Comparison of ENCODE assay signal across 10 mouse cellular contexts in genomic region chr5:74252672-74253286, GRCm38 (mm10). TPM values are rescaled to one million over a fixed set of nuclear protein-coding genes. Genes with fewer than 3 reads are reported as not detected.
DNase-seq lines count a peak whose midpoint lies in the region; ATAC-seq and TF ChIP-seq lines count a peak whose summit lies in the region.
"Had no signal": no experiment of that assay in that cellular context is flagged by ENCODE, and none has a peak within 500 bp of the region (broad histone marks: within the 10 kb centered on the region; RNA-seq: fewer than 3 reads in every experiment).

No protein-coding gene starts in this region.

- no peak overlapping the region for H3K27ac ChIP-seq in hindbrain, postnatal 0 days
- H3K27ac ChIP-seq in hindbrain, embryonic 13.5 days: no peak overlapping the region
- peak overlapping the region; percentile 31 for H3K27ac ChIP-seq in cortical plate, adult 2 months (ENCODE audit: insufficient read depth, low read length)
- H3K27ac ChIP-seq in heart, embryonic 12.5 days (ENCODE audit: poor library complexity, severe bottlenecking): no peak overlapping the region
- H3K27ac ChIP-seq: embryonic facial prominence, embryonic 13.5 days had no signal

- no peak overlapping the region for H3K4me3 ChIP-seq in hindbrain, postnatal 0 days (ENCODE audit: low read length)
- no peak overlapping the region for H3K4me3 ChIP-seq in hindbrain, embryonic 13.5 days
- H3K4me3 ChIP-seq in cortical plate, adult 2 months (ENCODE audit: insufficient read depth, low read length): no peak overlapping the region
- no peak overlapping the region for H3K4me3 ChIP-seq in heart, embryonic 12.5 days
- H3K4me3 ChIP-seq: embryonic facial prominence, embryonic 13.5 days had no signal

- no peaks in the 10 kb centered on the region for H3K9me3 ChIP-seq in hindbrain, postnatal 0 days (ENCODE audit: low read length)
- no peaks in the 10 kb centered on the region for H3K9me3 ChIP-seq in hindbrain, embryonic 13.5 days
- H3K9me3 ChIP-seq in heart, embryonic 12.5 days (replicated peaks): no peaks in the 10 kb centered on the region
- H3K9me3 ChIP-seq: embryonic facial prominence, embryonic 13.5 days had no signal

- TF ChIP-seq POLR2A in cortical plate, adult 2 months (IDR thresholded peaks at IDR 0.05; ENCODE audit: extremely low read depth, insufficient read depth, low read length): no peak

- H3K27me3 ChIP-seq in hindbrain, postnatal 0 days (ENCODE audit: insufficient read depth, low read length): no peaks in the 10 kb centered on the region
- no peaks in the 10 kb centered on the region for H3K27me3 ChIP-seq in hindbrain, embryonic 13.5 days
- H3K27me3 ChIP-seq in heart, embryonic 12.5 days (replicated peaks): no peaks in the 10 kb centered on the region
- H3K27me3 ChIP-seq: CH12.LX; embryonic facial prominence, embryonic 13.5 days had no signal

- peak; percentile 61 for DNase-seq in hindbrain, postnatal 0 days (ENCODE audit: low spot score)
- DNase-seq in left cerebral cortex, postnatal 14 days (ENCODE audit: low spot score in 2 of 2): peak; percentile 60 to 67
- DNase-seq in adrenal gland, postnatal 14 days: no peak

- peaks cover 6% of the 10 kb centered on the region for H3K4me1 ChIP-seq in hindbrain, postnatal 0 days (ENCODE audit: insufficient read depth, low read length)
- peaks cover 18% of the 10 kb centered on the region for H3K4me1 ChIP-seq in hindbrain, embryonic 13.5 days (replicated peaks)
- H3K4me1 ChIP-seq in cortical plate, adult 2 months (ENCODE audit: control insufficient read depth, insufficient read depth, low read length): peaks cover 16% of the 10 kb centered on the region
- H3K4me1 ChIP-seq in heart, embryonic 12.5 days (replicated peaks): peaks cover 69% of the 10 kb centered on the region

- no peak for TF ChIP-seq CTCF in hindbrain, postnatal 0 days (IDR thresholded peaks at IDR 0.05; ENCODE audit: low read depth)
- TF ChIP-seq CTCF in cortical plate, adult 2 months (IDR thresholded peaks at IDR 0.05; ENCODE audit: extremely low read depth, insufficient read depth, low read length): no peak

- H3K36me3 ChIP-seq in hindbrain, postnatal 0 days (ENCODE audit: insufficient read depth, low read length): no peaks in the 10 kb centered on the region
- H3K36me3 ChIP-seq in hindbrain, embryonic 13.5 days: no peaks in the 10 kb centered on the region
- no peaks in the 10 kb centered on the region for H3K36me3 ChIP-seq in heart, embryonic 12.5 days
- H3K36me3 ChIP-seq: embryonic facial prominence, embryonic 13.5 days had no signal

- WGBS in hindbrain, postnatal 0 days: 65% methylated on average over 6 of the region's 6 CpGs
- 85% methylated on average over 6 of the region's 6 CpGs for WGBS in hindbrain, embryonic 13.5 days
- 76% methylated on average over 6 of the region's 6 CpGs for WGBS in heart, embryonic 12.5 days

- intact Hi-C loops in left cerebral cortex, postnatal 14 days (cut with DNase I): loop anchor here (2.0 to 5.0 kb wide), 2 partner anchors 24 to 55 kb away; partner anchors contain the start of gene Rasl11b

- peak; percentile 79 for ATAC-seq in hindbrain, postnatal 0 days
- ATAC-seq in hindbrain, embryonic 13.5 days (ENCODE audit: low FRiP score): no peak
- ATAC-seq in cerebellum, adult (ENCODE audit: insufficient number of reproducible peaks, low FRiP score, low TSS enrichment): peak; percentile 86
- no peak for ATAC-seq in activated CD4-positive, CD25-positive, alpha-beta regulatory T cell, adult 4 months
- no peak for ATAC-seq in heart, embryonic 12.5 days (ENCODE audit: insufficient number of reproducible peaks, low FRiP score)

- H3K9ac ChIP-seq in hindbrain, postnatal 0 days (replicated peaks; ENCODE audit: low read length): no peak overlapping the region
- H3K9ac ChIP-seq in hindbrain, embryonic 13.5 days: no peak overlapping the region
- H3K9ac ChIP-seq in heart, embryonic 12.5 days: no peak overlapping the region
- H3K9ac ChIP-seq: embryonic facial prominence, embryonic 13.5 days had no signal

- H3K4me2 ChIP-seq in hindbrain, postnatal 0 days (ENCODE audit: low read depth, low read length): no peak overlapping the region
- H3K4me2 ChIP-seq in hindbrain, embryonic 13.5 days: no peak overlapping the region
- no peak overlapping the region for H3K4me2 ChIP-seq in heart, embryonic 12.5 days
- H3K4me2 ChIP-seq: embryonic facial prominence, embryonic 13.5 days had no signal

RNA-seq across cellular contexts. Expression of gene Rasl11b, which starts 57.7 kb away (rescaled TPM):
- 5.9 and 7.2 TPM in 2 replicates for total RNA-seq in hindbrain, postnatal 0 days (2014; rRNA removed)
- polyA plus RNA-seq in hindbrain, postnatal 0 days (2015; fragmentation: Nextera tagmentation; extraction: Ambion mirVana): 16.7 and 17.1 TPM in 2 replicates
- polyA plus RNA-seq in hindbrain, embryonic 13.5 days (2015; fragmentation: Nextera tagmentation; extraction: Ambion mirVana): 20.3 and 23.3 TPM in 2 replicates
- polyA plus RNA-seq in cortical plate, adult 2 months (2012; rRNA removed): 119 and 124 TPM in 2 replicates
- 100 to 1,000 TPM in 1 of 2 experiments, 10 to 100 TPM in 1; 97.1 to 110 TPM for total RNA-seq in left cerebral cortex, postnatal 14 days (2021)
- 16.0 and 17.8 TPM in 2 replicates for total RNA-seq in adrenal gland, postnatal 14 days (2021)
- 1 to 10 TPM; 2.7 to 4.0 TPM for polyA plus RNA-seq in activated CD4-positive, CD25-positive, alpha-beta regulatory T cell, adult 4 months (2017; shearing (Covaris generic))
- 107 TPM in 2 replicates for polyA plus RNA-seq in heart, embryonic 12.5 days (2016; fragmentation: Nextera tagmentation; extraction: Ambion mirVana)

Comparison
In these comparisons a context has a peak if more than half of its experiments do, and no peak if none do; other contexts are left out.
1. ATAC-seq: peak in hindbrain, postnatal 0 days (single experiment) and cerebellum, adult (single experiment); none in hindbrain, embryonic 13.5 days (single experiment), activated CD4-positive, CD25-positive, alpha-beta regulatory T cell, adult 4 months (single experiment) and heart, embryonic 12.5 days (single experiment).